Mouse (Mus musculus) fat pad, adult 2 months (tissue): ENCODE measurements around the gene Adgrl2.

Experiments
- DNase-seq: peaks from one replicate; pipeline ENCODE4 v3.0.0-alpha.2; 2011; ENCODE audit warnings: low read depth, low spot score; ENCODE audit errors: extremely low read depth

Adgrl2 gene

DNA sequence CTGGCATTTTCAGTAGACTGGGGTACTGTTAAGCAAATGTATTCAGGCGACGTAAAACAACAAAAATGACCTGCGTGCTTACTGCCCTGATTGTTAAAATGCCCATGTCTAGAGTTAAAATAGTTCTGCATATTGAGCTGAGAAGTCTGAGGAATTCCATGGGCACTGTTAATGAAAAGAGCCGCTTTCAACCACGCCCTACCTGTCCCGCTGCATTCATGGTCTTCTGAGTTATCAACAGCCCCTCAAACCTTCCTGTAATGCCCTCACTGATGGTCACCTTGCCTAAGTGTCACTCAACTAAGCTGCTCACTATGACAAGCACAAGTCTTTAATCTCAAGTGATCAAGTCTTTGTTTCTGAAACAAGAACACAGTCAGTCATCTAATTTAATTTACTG, 12.5 kb downstream of the Adgrl2 start:
- no peak for DNase-seq

DNA sequence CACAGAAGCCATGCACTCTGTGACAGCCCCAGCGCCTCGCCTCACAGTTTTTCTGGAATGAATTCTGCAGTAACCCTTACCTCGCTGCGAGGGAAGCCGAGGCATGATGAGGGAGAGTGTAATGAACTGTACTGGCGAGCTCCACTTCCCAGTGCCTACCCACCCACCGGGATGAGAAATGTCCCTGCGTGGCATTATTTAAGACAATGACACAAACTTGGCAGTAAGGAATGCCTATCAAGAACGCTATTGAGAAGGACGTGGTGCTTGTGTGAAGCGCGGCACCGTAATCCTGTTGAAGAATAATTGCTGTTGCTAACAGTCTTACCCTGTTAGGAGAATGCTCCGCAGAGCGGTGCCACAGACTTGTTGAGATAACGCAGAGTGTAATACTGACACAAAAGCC, 13.2 kb downstream of the Adgrl2 start:
- DNase-seq, result no peak

DNA sequence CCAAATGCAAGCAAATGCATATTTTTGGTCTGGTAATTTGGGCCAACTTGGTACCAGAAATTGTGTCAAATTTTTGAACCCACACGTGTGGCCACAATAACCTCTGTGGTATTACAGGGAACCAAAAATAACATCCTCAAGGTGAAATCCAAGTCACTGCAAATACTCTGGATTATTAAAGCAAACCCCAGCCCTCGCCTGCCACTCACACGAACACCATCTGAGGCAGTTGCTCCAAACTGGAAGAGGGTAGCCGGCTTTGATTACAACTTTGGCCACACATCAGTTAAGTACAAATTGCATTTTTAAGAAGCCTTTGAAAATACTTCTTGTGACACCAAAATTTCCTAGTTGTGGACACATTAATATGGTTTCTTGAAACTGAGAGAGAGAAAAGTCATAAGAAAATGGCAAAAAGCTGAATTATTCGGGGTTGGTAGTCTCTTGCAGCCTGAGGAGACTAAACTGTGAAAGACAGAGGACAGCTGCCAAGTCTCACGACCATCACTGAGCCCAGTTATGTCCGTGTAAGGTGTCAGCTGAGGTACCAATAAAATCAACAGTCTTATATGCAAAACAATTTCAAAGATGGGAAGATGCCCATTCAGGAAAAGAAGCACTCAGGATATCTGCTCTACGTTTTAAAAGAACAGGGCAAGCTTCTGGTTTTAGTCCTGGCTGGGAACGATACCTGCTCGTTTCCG, 18.3 kb downstream of the Adgrl2 start:
- no peak for DNase-seq

DNA sequence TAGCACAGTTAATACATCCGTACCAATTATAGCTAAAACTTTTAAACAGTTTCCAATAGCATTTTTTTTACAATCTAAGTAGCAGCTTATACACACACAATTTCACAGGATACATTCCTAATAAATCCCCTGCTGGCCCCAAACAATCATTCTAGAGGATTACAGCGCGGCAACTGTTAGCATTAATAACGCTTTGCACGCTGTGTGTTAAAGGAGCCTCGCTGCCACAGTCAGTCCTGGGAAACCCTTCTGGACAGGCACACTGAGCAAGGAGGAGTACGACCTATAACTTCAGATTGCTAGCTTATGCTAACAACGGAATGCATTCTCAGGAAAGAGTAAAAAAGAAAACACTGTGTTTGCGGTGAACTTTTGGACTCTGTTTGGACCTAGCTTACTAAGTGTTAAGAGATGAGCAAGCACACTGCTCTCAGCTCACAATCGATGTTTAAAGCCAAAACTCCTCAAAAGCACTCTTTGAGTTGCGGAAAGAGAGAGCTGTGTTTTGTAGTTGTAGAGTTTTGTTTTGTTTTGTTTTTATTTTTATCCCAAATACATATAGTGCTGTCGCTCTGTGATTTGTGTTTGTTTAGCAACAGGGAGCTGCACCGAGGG, 25.3 kb downstream of the Adgrl2 start:
- no peak for DNase-seq

DNA sequence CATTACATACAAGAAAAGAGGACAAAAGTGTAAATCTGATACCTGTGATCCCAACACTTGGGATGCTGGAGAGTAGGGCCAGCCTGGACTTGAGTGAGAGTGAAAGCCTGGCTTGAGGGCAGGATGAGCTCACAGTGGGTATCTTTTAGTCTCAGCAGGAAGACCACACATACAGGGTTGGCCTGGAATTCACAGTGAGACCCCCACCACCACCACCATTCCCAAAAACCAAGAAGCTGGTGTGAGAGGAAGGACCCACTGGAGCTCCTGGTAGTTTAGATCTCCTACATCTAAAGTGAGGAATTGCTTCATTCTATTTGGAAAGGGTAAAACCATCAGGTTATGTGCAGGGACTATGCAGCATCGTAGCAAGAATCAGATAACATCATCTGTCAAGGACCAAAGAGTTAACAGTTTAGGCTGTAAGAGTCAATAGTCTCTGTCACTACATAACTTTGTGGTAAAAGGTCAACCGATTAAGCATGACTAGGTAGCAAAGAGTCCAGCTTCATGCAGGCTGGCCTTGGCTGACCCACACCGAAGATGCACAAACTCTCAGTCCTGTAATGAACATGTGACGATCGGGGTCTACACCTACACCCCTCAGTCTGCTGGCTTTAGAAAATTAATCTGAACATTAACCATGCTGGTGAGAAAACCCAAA, 26.8 kb downstream of the Adgrl2 start:
- no peak for DNase-seq

DNA sequence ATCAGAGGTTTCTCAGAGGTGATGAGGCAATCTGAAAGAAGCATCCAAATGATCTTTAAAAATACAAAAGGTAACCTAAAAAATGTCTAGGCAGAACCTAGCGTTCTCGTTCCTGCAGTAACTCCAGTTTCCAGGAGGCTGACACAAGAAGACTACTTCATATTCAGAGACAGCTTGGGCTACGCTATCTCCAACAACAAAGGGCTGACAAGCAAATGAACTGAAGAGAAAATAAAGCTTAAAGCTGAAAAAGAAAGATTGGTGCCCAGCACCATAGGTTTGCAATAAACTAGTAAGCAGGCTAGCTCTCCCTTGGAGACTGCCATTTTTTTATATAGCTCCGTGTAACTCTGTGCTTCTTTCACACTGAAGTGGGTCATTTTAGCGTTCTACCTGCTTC, 28.7 kb downstream of the Adgrl2 start:
- no peak for DNase-seq

DNA sequence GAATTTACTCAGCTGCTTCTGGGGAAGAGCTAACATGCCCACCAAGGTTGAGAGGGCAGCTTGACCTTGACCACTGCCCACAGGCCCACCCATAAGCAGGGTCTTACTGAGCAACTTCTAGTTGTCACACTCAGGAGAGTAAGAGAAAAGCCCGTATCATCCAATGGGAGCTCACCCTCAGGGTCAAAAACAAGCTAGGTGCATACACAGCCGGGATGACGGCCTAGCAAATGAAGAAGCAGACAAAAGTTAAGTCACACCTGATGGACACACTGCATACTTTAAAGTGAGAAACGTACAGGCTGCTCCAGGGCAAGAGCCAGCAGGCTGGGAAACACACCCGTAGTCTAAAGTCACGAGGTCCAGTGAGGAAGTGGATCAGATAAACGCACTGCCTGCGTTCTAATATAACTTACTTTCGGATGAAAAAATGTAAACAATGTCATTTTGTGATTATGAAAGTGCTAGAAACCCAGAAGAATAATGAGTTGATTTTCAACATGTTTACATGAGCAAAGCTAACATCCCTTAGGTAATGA, 29.5 kb downstream of the Adgrl2 start:
- DNase-seq, result no peak

DNA sequence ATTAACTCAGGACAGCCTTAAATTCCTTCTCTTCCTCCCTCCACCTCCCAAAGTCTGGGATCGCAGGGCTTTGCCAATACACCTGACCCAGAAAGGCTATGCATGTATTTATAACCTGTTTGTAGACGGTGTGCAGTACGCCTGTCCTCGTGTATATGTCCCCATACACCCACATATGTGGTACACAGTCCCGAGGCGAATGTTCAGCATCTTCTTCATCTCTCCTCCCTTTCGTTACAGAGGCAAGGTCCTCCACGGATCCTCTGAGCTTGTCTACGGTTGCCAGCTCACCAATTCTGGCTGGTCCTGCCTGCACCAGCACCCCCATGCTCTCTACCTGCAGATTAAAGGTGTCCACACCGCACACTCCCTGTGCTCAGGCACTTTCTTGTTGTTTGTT, 30.1 kb downstream of the Adgrl2 start:
- DNase-seq, result no peak

DNA sequence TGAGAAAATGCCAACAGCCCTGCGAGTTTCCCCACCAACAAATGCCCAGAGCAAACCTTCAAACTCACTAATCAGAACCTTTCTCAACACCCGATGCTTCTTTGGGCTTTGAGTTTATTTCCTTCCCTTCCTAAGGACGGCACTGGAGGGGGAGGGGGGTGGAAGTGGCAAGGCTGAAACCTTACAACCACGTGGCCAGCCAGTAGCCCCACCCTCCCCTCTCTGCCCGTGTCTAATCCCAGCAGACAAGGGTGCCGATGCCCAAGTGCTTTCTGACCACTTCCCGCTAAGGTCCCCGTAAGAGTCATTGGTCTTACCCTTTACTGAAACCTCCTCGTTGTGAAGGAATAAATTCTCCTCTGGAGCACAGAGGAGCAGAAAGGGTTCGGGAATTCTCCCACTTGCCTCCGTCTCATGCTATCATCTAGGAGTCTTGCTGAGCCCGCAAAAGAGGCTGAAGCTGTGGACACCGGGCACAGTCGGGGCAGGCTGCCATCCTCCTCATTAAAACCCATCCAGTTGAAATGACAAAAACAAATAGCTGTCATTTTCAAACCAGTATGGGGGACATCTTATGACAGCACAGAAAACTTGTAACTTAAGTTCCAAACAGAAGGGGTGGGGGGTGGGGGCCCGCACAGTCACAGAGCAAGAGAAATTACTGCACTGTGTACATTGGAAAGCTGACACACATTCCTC, 30.9 kb downstream of the Adgrl2 start:
- DNase-seq, result no peak

DNA sequence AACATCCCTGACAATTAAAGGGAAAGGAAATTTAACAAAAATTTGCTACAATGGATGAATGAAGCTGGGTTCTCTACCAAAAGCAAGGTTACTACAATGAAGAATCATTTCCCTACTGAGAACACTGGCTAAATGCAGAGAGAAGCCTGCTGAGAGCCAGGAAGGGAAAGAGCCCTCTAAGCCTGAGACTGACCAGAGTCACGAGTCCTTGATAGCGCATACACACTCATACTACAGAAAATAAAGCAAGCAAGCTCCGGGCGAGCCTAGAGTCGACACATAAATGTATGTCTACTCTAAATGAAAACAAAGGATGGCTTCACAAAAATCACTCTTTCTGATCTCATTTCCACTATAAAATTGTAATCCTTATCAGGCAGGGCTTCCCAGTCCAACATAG, 31.6 kb downstream of the Adgrl2 start:
- DNase-seq, result no peak

DNA sequence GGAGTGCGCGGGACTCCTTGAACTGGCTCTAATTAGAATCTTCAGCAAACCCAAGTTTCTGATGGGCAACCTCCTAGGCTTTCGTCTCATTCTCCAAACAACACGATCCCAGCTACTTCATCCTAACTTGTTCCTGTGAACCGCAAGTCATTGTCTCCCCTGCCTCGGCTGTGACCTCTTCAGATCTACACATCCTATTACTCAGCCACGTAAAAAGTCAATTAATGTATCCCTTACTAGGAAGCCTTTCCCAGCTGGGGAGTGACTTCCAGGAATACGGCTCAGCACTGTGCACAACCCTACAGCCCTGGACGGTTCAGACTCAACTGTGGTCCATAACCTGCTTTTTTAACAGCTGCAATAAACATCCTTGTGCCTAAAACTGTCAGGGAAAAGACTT, 32.2 kb downstream of the Adgrl2 start:
- DNase-seq, result no peak

DNA sequence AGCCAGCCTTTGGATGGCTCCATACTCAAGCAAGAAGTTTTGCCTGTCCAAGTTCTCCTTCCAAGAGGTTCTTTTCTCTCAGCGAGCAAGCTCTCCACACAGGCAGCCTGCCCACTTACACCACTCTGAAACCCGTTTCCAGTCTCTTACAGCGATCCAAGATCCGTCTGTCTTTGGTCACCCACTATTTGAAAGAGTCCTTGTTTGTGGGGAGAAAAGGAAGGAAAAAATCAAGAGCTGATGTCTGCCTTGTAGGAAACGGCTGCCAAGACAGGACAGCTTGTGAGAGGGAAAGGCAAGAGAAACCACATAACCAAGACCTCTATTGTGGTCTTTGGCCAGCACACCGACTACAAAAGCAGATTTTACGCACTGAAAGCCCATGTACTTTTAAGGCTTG, 33.5 kb downstream of the Adgrl2 start:
- no peak for DNase-seq

DNA sequence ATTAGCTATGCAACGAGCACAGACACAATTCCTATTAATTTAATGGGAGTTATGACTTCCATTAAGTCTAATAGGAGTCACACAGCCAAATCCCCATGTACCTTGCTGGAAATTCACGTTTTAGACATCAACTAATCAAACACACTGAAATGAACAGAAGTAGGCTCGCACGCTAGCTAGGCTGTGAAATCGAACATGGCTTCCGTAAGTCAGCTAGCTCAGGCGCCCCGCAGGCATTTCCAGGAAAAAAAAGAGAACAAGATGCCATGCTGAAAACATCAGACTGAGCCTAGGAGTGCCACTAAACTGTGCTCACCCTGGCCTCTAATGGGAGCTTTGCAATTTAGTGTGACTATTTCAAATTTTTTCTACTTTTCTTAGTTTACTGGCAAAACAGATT, 40.6 kb downstream of the Adgrl2 start:
- DNase-seq, result no peak

DNA sequence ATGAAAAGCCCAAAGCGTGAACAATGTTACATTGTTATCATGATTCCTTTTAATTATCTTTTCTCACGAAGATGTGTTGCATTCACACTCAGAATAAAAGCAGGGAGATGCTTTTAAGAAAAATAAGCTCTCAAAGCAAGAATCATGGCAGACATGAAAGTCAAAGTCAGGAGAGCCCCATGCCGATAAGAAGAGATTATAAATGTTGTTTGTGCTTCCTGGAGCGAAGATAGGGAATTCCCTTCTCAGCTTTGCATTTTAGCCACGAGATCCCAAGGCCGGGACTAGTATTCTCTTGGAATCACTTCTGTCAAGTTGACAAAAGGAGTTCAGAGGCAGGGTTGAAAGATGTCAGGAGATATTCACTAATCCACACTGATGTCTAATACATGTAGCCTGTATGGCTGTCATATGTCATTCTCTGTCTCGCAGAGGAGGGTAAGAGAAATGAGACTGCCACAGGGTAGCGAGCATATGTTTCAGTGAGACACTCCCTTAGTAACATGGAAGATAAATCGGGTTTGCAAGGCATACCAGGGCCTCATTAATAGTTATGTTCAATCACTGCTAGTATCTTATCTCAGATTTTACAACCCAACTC, 42.5 kb downstream of the Adgrl2 start:
- no peak for DNase-seq

DNA sequence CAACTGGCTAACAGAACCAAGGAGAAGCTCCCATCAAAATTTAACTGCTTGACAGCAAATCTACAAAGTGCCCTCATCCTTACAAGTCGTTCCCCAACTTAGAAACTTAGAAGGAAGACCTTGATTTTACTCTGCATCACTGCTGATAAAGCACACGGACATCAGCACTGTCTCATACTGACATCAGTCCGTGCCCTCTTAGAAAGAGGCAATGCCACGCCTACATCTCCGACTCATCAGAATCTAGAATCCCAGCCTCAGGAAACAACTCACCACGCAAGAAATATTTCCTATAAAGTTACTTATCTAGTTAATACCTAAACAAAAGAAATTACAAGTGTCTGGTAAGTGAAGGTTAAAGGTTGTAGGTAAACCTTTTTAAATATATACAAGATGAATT, 43.1 kb downstream of the Adgrl2 start:
- no peak for DNase-seq

DNA sequence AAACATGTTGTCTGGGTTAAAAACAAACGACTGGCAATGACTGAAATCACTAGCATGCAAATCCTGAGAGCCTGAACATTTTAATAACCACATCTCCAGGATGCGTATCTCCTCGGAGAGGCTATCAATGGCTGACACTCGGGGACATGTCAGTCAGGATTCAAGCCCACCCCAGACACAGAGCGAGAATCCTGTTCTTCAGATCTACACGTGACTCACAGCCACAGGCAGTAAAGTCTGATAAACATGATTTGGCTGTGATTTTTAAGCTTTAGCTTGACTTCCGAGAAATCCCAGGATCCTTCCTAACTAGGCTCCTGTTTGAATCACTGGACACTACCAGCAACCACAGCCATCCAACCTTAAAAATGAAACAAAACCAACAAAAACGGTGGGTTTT, 44.8 kb downstream of the Adgrl2 start:
- no peak for DNase-seq

DNA sequence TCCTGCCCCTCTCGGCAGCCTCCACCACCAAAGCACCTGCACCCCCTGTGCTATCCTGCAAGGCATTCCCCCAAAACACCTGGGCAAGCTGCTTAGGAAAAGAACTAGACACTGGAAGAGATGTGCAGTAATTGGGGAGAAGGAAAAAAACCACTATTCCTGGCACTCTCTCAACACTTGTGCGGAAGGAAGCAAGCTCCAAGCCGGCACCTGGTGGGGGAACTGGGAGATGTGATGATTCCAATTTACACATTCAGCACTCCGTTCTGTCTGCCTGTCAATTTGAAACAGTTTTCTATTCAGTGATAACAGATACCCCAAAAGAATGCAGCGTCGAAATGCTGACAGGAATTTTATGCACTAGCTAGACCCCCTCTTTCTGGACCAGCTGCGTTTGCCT, 50.9 kb downstream of the Adgrl2 start:
- DNase-seq, result no peak

DNA sequence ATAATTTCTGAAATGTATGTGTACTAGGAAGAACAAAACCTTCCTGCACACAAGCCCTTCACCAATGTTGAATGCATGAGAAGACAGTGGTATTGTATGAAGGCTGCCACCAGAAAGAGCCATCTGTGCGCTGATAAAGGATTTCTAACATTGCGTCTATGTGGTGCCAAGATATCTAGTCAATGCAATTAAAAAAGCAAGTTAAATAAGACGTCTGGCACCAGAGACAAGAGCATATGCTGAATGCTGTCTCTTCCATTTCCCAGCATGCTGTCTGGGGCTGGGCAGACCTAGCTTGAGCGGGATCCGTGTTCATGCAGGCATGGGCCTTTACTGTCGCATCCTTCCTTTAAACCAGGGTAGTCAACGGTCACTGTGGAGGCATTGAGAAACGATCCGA, 55.3 kb downstream of the Adgrl2 start:
- DNase-seq, result no peak

DNA sequence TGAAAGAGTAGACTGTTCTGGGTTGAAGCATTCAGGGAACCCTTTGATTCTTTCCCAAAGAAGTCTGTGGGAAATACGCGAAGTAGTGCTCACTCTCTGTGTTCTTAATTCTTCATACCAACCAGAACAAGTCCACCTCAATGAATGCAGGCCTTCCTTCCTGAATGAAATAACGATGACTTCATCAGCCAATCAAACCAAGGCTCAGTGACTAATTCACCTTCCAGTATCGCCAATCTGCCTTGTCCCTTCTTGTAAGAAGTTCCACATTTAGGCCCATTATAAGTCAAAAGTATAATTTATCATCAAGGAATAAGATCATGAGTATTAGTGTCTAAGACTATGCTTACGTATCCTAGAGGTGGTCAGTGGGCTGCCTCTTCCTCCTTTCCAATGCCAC, 56.1 kb downstream of the Adgrl2 start:
- no peak for DNase-seq

DNA sequence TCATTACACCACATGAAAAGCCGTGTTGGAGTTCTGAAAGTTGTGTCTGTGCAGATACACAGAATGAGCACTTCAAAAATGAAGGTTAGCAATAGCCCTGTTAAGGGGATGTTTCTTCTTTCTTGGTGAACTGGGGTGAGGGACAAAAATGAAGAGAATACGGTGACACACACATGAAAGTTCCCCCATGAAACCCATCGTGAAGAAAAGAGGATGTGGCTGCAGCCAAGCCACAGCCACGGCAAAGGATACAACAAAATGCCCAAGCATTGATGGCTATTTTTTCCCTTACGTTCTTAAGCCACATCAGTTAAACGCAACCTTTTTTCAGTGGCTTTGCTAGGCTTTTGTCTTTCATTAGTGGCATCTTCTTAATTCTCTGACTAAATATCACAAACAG, 57.2 kb downstream of the Adgrl2 start:
- DNase-seq, result no peak

DNA sequence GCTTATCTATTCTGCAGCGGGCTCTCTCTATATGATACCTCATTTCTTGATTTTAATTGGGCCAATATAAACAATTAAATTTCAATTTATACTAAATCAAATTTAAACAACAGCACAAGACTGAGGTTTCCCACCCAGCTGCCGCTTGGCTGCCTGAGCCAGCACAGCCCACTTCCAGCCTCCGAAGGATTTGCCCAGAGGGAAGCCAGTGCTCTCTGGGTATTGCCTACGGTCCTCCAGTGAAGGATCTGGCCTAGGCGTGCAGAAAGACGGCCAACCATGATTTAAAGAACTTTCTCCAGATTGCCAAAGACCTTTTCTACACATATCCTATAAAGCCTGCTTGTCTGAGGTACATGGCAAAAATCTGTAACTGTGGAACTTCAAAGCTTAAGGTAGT, 59.4 kb downstream of the Adgrl2 start:
- no peak for DNase-seq
